Mouse (Mus musculus): ENCODE measurements around the gene Usp22.
A peak's percentile ranks its signal among the peaks of the same experiment; 100 is the strongest.

DNA sequence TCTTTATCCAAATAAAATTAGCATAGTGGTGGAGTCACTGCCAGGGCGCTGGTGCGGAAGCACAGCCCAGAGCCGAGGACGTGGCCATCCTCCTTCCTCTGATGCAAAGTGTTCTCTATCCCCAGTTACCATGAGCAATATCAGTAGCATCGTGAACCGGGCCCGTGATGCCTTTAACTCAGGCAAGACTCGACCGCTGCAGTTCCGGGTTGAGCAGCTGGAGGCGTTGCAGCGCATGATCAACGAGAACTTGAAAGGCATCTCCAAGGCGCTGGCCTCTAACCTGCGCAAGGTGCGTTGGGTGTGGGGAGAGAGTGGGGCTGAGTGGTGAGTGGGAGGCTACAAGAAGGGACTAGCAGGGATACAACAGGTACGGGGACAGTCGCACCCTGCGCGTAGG, 37.2 kb upstream of the Usp22 start:
- TF ChIP-seq CTCF (IDR thresholded peaks at IDR 0.05; ENCODE audit: low read depth), result peak; percentile 52
- TF ChIP-seq EP300 (IDR thresholded peaks at IDR 0.05; ENCODE audit: low read depth), result no peak
